Mouse (Mus musculus) ES-Bruce4 (cell line): ENCODE measurements at regions not wholly inside any gene's neighbourhood (a gene's known extent, or its start where the extent isn't known, plus 50 kb on each side); places are given as distances from the start of the nearest gene placed in this dataset.

ENCODE experiments used
- H3K27ac ChIP-seq: 2 replicates; pipeline ENCODE4 v1.5.1; 2012; ENCODE audit warnings: low read length, inconsistent platforms; ENCODE audit not compliant: insufficient read depth
- H3K27me3 ChIP-seq: 2 replicates; pipeline ENCODE4 v1.6.1; 2012; ENCODE audit warnings: mild to moderate bottlenecking, low read length, inconsistent platforms; ENCODE audit not compliant: control insufficient read depth, poor library complexity, insufficient read depth, severe bottlenecking
- H3K36me3 ChIP-seq: 2 replicates; pipeline ENCODE4 v1.6.1; 2012; ENCODE audit warnings: inconsistent platforms, mild to moderate bottlenecking, low read length, moderate library complexity; ENCODE audit not compliant: control insufficient read depth, poor library complexity, insufficient read depth, severe bottlenecking
- H3K4me1 ChIP-seq: one replicate; pipeline ENCODE4 v1.8.1; 2011; ENCODE audit warnings: low read length; ENCODE audit not compliant: control insufficient read depth, insufficient read depth
- H3K4me3 ChIP-seq: 2 replicates; pipeline ENCODE4 v1.5.1; 2011; ENCODE audit warnings: low read depth, mild to moderate bottlenecking, low read length
- H3K9ac ChIP-seq: 2 replicates; pipeline ENCODE4 v1.6.1; 2012; ENCODE audit warnings: low read depth, mild to moderate bottlenecking, inconsistent platforms; ENCODE audit not compliant: poor library complexity, severe bottlenecking
- H3K9me3 ChIP-seq: replicated peaks from 2 replicates; pipeline ENCODE4 v1.6.1; 2012; ENCODE audit warnings: mild to moderate bottlenecking, low read length, inconsistent platforms; ENCODE audit not compliant: control insufficient read depth, poor library complexity, insufficient read depth, severe bottlenecking
- CTCF ChIP-seq: IDR thresholded peaks from one replicate; pipeline ENCODE4 v1.8.1; 2011; ENCODE audit warnings: low read depth, low read length
- EP300 ChIP-seq: IDR thresholded peaks from 2 replicates; pipeline ENCODE4 v1.6.1; 2011; ENCODE audit warnings: low read depth, low read length; ENCODE audit not compliant: insufficient read depth
- POLR2A ChIP-seq: IDR thresholded peaks from one replicate; pipeline ENCODE4 v1.8.1; 2011; ENCODE audit warnings: low read length; ENCODE audit not compliant: insufficient read depth

DNA sequence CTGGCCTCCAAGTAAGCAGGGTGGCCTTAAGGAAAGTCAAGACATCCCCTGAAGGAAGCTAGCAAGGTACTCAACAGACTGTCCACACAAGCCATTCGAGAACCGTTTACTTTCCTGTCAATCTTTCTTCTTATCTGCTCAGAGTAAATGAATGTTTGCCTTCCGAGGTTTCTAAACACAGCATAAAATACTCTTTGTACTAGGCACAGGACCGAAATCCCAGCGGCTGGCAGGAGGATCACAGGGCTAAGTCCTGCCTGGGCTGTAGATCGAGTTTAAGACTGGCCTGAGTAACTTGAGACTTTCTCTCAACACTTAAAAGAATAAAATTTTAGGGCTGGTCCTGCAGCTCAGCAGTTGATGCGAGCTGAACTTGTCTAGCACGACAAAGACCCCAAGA lies 175.9 kb downstream of the Bcl2l11 start:
- no peak overlapping the region for H3K4me3 ChIP-seq
- peaks cover 2% of the 10 kb centered on the region for H3K4me1 ChIP-seq
- no peak overlapping the region for H3K9ac ChIP-seq
- no peaks in the 10 kb centered on the region for H3K9me3 ChIP-seq
- H3K27me3 ChIP-seq: no peaks in the 10 kb centered on the region
- no peak overlapping the region for H3K27ac ChIP-seq
- TF ChIP-seq CTCF (no peak), EP300 (no peak), POLR2A (no peak)
- H3K36me3 ChIP-seq: no peaks in the 10 kb centered on the region

DNA sequence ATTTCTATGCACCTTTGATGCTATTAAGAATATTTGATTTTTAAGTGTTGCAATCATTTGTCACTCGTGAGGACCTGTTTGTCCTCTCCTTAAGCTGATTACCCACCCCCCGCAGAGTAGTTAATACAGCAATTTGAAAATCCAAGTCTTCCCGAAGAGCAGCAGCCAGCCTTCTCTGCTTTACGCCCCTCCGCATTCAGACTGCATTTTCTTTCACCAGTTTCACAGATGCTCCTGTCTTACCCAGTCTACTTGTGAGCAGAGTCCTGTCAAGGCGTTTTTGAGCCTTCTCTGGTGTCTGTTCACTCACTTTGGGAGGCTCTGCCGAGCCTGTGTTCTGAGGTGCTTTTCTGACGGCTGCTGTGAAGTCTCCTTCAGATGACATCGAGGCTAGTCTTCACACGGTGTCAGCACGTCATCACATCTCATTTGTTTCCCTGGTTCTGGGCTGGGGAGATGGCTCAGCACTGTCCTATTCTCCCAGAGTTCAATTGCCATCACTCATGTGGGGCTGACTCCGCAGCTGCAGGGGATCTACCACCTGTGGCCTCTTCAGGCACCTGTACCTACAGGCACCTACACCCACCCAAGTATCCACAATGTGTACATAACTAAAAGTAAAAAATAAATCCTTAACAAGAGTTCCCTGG lies 178.3 kb downstream of the Bcl2l11 start:
- no peaks in the 10 kb centered on the region for H3K27me3 ChIP-seq

DNA sequence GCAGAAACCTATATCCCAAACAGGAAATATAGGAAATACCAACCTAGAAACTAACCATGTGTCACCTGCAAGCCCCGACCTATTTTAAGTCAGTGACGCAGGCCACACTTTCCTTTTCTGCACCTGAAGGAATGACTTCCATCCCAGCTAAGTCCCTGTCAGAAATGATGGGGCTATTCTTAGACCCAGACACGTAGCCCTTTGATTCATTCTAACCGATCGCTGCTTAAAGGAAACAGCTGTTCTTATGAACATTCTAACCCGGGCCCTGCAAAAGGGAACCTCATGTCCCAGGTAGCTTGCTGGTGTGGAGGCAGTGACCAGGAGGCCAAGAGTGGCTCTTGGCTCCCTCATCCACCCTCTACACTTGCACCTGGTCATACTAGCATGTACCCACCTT lies 180.9 kb downstream of the Bcl2l11 start:
- H3K27me3 ChIP-seq: no peaks in the 10 kb centered on the region
- no peak overlapping the region for H3K9ac ChIP-seq
- H3K4me3 ChIP-seq: no peak overlapping the region
- TF ChIP-seq EP300: no peak
- TF ChIP-seq POLR2A: no peak
- TF ChIP-seq CTCF: no peak
- no peaks in the 10 kb centered on the region for H3K36me3 ChIP-seq
- H3K27ac ChIP-seq: no peak overlapping the region
- H3K4me1 ChIP-seq: no peaks in the 10 kb centered on the region
- no peaks in the 10 kb centered on the region for H3K9me3 ChIP-seq

More for the DNA sequence above, 178.3 kb downstream of the Bcl2l11 start:
- no peak for TF ChIP-seq CTCF
- no peak for TF ChIP-seq POLR2A
- TF ChIP-seq EP300: no peak
- Histone ChIP-seq H3K4me3 (no peak overlapping the region), H3K9ac (no peak overlapping the region), H3K27ac (no peak overlapping the region), H3K4me1 (no peaks in the 10 kb centered on the region), H3K36me3 (no peaks in the 10 kb centered on the region), H3K9me3 (no peaks in the 10 kb centered on the region)

DNA sequence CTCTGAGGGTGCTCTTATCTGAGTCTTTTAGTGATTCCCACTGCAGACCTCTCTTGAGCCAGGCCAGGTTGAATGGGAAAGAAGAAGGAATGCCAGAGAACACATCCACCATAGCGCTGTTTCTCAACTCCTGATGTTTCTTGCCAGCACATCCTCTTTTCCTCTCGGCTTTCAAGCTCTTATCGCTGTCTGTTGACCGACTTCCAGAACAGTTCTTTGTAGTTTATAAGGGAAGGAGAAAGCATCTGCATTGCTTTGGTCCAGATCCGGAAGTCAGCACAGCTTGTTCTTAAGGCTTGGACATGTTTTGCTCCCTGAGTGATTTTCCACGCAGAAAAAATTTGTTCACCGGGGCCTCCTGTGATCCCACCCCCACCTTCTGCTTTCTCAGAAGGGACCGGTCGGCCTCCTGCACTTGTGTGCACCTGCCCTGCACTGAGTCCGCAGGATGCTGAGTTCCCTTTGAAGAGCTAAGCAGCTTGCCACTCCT lies 183.7 kb downstream of the Bcl2l11 start:
- no peak for TF ChIP-seq POLR2A
- TF ChIP-seq EP300: no peak
- TF ChIP-seq CTCF: no peak

DNA sequence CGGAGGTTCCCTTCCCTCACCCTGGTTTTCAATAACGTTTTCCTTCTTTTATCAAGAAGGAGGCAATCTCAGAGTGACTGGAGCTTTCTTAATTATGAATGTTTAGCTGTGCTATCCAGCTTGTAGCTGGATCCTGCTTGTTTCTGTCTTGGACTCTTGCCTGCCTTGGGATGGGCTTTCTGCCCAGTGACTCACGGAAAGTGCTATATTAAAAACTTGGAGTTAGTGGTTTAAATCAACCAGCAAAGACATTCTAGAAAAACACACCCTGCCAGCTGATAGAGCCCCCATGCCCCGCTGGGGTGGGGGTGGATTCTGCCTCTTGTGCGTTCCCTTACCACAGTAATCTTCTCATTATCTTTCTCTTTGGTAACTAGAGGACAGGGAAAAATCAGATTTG lies 184.2 kb downstream of the Bcl2l11 start:
- Histone ChIP-seq H3K36me3 (no peaks in the 10 kb centered on the region), H3K4me3 (no peak overlapping the region), H3K27me3 (no peaks in the 10 kb centered on the region), H3K27ac (no peak overlapping the region), H3K9ac (no peak overlapping the region), H3K9me3 (no peaks in the 10 kb centered on the region), H3K4me1 (peaks cover under 1% of the 10 kb centered on the region)
- TF ChIP-seq EP300: no peak
- no peak for TF ChIP-seq CTCF
- no peak for TF ChIP-seq POLR2A

More for the DNA sequence above, 183.7 kb downstream of the Bcl2l11 start:
- no peaks in the 10 kb centered on the region for H3K9me3 ChIP-seq
- H3K27ac ChIP-seq: no peak overlapping the region
- H3K27me3 ChIP-seq: no peaks in the 10 kb centered on the region
- no peak overlapping the region for H3K9ac ChIP-seq
- no peaks in the 10 kb centered on the region for H3K36me3 ChIP-seq
- no peaks in the 10 kb centered on the region for H3K4me1 ChIP-seq
- no peak overlapping the region for H3K4me3 ChIP-seq

DNA sequence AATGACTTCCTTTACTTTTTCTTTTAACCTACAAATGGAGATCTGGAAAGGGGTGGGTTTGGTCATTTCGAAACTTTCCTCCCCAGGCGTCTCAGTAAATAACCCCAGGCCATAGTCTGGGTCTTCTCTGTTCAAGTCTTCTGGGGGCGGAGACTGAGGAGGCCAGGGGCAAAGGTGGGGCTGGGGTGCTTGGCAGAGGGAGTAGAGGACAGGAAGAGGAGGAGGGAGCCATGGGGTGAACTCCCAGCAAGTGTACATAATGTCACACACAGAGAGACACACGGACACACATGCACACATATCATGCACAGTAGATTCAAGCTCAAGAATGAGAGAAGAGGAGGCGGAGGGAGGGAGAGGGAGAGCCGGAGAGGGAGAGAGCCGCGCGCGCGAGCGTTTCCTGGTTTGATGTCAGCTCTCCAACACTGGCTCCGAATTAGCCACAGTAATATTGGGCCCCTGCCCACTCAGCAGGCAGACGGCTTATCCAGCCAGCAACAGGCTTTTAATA lies 186.3 kb downstream of the Bcl2l11 start:
- peaks cover 2% of the 10 kb centered on the region for H3K4me1 ChIP-seq
- peak overlapping the region; percentile 55; the same call in 1 of the 2 replicates for H3K27ac ChIP-seq
- H3K9me3 ChIP-seq: no peaks in the 10 kb centered on the region
- H3K36me3 ChIP-seq: no peaks in the 10 kb centered on the region
- H3K27me3 ChIP-seq: no peaks in the 10 kb centered on the region
- peak overlapping the region; percentile 54 for H3K4me3 ChIP-seq
- TF ChIP-seq EP300 (peak; percentile 85), POLR2A (no peak), CTCF (no peak)
- H3K9ac ChIP-seq: peak overlapping the region; percentile 42; the same call in 1 of the 2 replicates
